Mouse (Mus musculus): Measurements from ENCODE around the gene AA986860. TPM values are rescaled to one million over a fixed set of nuclear protein-coding genes. Genes with fewer than 3 reads are reported as not detected.

AA986860 gene
- polyA plus RNA-seq, 1 experiment from 2014 or later = 1.0 TPM

DNA sequence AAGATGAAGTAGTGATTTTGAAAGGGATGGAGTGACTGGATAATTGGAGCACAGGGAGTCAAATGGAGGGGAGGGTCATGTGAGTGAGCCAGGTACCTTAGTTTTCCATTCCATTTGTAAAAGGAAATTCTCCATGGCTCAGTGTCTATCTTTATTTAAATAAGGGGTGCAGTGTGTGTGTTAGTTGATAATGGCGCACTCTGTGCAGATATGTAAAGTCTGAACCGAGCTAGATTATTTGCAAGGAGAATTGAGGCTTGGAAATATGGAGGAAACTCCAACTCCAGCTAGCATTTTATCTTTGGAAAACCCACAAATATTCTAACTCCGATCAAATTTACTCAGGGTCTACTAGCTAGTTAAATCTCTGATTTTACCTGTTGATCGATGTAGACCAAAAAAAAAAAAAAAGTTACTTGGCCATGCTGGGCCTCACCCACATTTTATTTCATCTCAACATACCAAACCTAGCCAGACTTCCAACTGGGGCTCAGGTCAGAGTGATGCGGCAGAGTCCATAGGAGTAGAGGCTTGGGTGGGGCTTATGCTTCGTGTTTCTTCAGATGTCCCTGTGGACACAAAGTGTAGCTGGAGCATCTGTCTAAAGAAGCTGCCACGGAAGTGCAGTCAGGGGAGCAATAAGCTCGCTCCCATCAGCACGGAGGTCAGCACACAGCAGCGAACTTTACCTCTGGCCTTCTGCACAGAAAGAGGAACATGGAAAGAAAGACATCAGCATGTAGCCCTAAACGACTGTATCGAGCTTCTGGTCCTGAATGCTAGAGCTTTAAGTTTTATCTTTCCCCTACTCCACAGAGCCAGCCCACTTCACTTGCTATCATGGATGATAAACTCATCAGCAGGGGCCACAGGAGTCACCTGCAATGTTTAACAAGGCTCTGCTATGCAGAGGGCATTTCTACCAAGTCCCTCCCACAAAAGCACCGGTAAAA lies 1.2 kb downstream of the AA986860 start:
- Histone ChIP-seq H3K4me1 (ENCODE audit: control insufficient read depth, insufficient read depth, low read depth, low read length) (no peaks in the 10 kb centered on the region), H3K9me3 (ENCODE audit: control insufficient read depth, low read length) (no peaks in the 10 kb centered on the region), H3K4me2 (ENCODE audit: low read length) (no peak overlapping the region), H3K9ac (ENCODE audit: low read depth, low read length) (no peak overlapping the region), H3K27me3 (replicated peaks; ENCODE audit: control insufficient read depth, insufficient read depth, low read length) (no peaks in the 10 kb centered on the region), H3K36me3 (ENCODE audit: control insufficient read depth, insufficient read depth, low read length) (no peaks in the 10 kb centered on the region), H3K27ac (ENCODE audit: low read depth, low read length) (no peak overlapping the region), H3K4me3 (ENCODE audit: low read length) (no peak overlapping the region)
- ATAC-seq = no peak
- WGBS = 88% methylated on average over 13 of the region's 13 CpGs

DNA sequence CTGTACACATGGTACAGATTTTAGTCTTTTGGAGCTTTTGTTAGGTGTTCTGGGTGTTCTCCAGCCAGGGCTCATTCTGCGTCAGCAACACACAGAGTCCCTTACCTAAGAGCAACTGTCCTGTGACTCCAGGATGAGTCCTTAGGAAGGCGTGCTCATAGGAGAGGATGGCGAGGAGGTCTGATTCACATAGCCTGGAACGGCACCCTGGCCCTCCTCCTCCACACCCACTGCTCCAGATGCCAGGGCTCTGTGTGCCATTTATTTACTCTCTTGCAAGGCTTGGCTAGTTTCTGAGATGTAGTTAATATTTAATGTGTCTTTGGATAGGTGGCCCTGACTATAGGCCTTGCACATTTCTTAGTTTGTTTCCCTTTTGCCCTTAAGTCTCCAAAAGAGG lies 1.9 kb downstream of the AA986860 start:
- Histone ChIP-seq H3K36me3 (ENCODE audit: control insufficient read depth, insufficient read depth, low read length) (no peaks in the 10 kb centered on the region), H3K4me2 (ENCODE audit: low read length) (no peak overlapping the region)
- 91% methylated on average over 4 of the region's 4 CpGs for WGBS

DNA sequence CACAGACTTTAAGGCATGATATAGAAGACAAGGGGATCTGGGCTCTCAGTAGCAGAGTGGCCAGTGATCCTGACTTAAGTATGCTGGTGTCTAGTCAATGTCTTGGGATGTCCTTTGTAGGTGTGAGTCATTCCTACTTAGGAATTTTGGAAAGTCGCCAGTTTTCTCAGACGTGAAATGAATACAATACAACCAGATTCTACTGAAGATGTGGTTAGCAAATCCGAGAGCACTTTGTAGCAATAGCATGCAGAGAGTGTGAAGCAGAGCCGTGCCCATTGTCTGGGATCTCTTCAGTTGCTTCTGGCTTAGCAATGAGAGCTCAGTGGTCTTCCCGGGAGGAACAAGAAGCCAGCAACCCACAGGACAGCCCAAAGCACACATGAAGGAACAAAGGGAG lies 2.7 kb downstream of the AA986860 start:
- Histone ChIP-seq H3K9ac (ENCODE audit: low read depth, low read length) (no peak overlapping the region), H3K9me3 (ENCODE audit: control insufficient read depth, low read length) (no peaks in the 10 kb centered on the region), H3K36me3 (ENCODE audit: control insufficient read depth, insufficient read depth, low read length) (no peaks in the 10 kb centered on the region), H3K27me3 (replicated peaks; ENCODE audit: control insufficient read depth, insufficient read depth, low read length) (no peaks in the 10 kb centered on the region), H3K27ac (ENCODE audit: low read depth, low read length) (no peak overlapping the region), H3K4me3 (ENCODE audit: low read length) (no peak overlapping the region), H3K4me1 (ENCODE audit: control insufficient read depth, insufficient read depth, low read depth, low read length) (no peaks in the 10 kb centered on the region), H3K4me2 (ENCODE audit: low read length) (no peak overlapping the region)
- no peak for ATAC-seq
- 59% methylated on average over 5 of the region's 5 CpGs for WGBS

More for the DNA sequence above, 1.9 kb downstream of the AA986860 start:
- Histone ChIP-seq H3K9me3 (ENCODE audit: control insufficient read depth, low read length) (no peaks in the 10 kb centered on the region), H3K27me3 (replicated peaks; ENCODE audit: control insufficient read depth, insufficient read depth, low read length) (no peaks in the 10 kb centered on the region), H3K4me3 (ENCODE audit: low read length) (no peak overlapping the region), H3K27ac (ENCODE audit: low read depth, low read length) (no peak overlapping the region), H3K4me1 (ENCODE audit: control insufficient read depth, insufficient read depth, low read depth, low read length) (no peaks in the 10 kb centered on the region), H3K9ac (ENCODE audit: low read depth, low read length) (no peak overlapping the region)
- ATAC-seq = no peak

DNA sequence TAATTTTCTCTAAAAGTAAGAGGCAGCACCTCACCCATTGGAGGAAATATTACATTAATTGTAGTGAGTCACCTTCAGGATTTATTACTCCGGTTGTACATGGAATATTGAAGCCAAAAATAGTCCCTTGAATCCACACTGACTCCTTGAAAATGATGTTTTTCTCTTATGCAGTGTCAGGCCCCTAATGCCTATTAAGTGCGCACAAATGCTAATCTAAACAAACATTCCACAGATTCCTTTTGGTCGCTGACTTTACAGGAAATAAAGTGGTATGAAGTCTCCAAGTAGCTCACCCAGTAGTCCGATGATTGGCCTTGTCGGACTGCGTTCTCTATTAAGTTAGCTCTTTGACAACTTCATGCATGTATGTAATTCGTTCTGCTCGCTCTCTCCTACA lies 3.1 kb downstream of the AA986860 start:
- WGBS = 79% methylated on average over 8 of the region's 8 CpGs
- ATAC-seq = no peak

DNA sequence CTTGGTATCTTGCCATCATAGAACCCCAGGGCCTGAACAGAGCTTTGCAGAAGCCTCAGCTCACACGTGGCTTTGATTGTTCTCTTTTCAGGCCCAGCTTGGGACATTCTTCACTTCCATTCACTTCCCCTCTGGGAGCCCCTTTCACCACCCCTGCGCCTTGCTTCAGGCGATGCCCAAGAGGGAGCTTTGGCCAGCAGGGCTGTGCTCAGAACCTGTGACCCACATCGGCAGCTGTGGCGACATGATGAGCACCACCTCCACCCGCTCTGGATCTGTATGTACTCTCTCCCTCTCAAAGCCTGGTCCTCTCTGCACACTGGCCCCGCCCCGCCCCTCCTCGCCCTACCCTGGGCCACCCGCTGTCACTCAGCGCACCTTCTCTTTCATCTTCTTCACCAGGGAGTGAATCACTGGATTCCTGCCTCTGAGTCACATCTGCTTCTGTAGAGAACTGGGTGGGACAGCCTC lies 5.7 kb downstream of the AA986860 start:
- H3K36me3 ChIP-seq (ENCODE audit: control insufficient read depth, insufficient read depth, low read length) = no peaks in the 10 kb centered on the region
- no peaks in the 10 kb centered on the region for H3K4me1 ChIP-seq (ENCODE audit: control insufficient read depth, insufficient read depth, low read depth, low read length)
- no peaks in the 10 kb centered on the region for H3K27me3 ChIP-seq (replicated peaks; ENCODE audit: control insufficient read depth, insufficient read depth, low read length)
- 29% methylated on average over 9 of the region's 11 CpGs for WGBS
- H3K4me2 ChIP-seq (ENCODE audit: low read length) = no peak overlapping the region
- no peak for ATAC-seq
- H3K27ac ChIP-seq (ENCODE audit: low read depth, low read length) = no peak overlapping the region
- H3K9me3 ChIP-seq (ENCODE audit: control insufficient read depth, low read length) = no peaks in the 10 kb centered on the region
- H3K9ac ChIP-seq (ENCODE audit: low read depth, low read length) = no peak overlapping the region
- no peak overlapping the region for H3K4me3 ChIP-seq (ENCODE audit: low read length)

More for the DNA sequence above, 3.1 kb downstream of the AA986860 start:
- H3K4me3 ChIP-seq (ENCODE audit: low read length) = no peak overlapping the region
- no peak overlapping the region for H3K4me2 ChIP-seq (ENCODE audit: low read length)
- H3K36me3 ChIP-seq (ENCODE audit: control insufficient read depth, insufficient read depth, low read length) = no peaks in the 10 kb centered on the region
- H3K27me3 ChIP-seq (replicated peaks; ENCODE audit: control insufficient read depth, insufficient read depth, low read length) = no peaks in the 10 kb centered on the region
- H3K27ac ChIP-seq (ENCODE audit: low read depth, low read length) = no peak overlapping the region
- H3K9ac ChIP-seq (ENCODE audit: low read depth, low read length) = no peak overlapping the region
- H3K4me1 ChIP-seq (ENCODE audit: control insufficient read depth, insufficient read depth, low read depth, low read length) = no peaks in the 10 kb centered on the region
- no peaks in the 10 kb centered on the region for H3K9me3 ChIP-seq (ENCODE audit: control insufficient read depth, low read length)

DNA sequence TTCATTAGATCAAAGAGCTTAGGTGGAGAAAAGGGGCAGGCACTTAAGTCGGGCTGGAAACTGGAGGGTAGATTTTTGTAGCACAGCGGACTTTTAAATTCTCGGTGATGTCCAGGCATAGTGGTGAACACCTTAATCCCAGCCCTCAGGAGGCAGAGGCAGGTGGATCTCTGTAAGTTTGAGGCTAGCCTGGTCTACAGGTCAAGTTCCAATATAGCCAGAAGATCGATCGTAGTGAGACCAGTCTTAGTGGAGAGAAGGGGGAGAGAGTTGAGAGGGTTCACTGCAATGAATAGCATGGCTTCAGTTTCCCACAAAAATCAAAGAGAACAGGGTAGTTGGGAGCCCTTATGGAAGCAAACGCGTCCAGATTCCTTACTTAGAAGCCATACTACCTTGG lies 6.1 kb downstream of the AA986860 start:
- WGBS = 90% methylated on average over 7 of the region's 7 CpGs
- no peak overlapping the region for H3K27ac ChIP-seq (ENCODE audit: low read depth, low read length)

DNA sequence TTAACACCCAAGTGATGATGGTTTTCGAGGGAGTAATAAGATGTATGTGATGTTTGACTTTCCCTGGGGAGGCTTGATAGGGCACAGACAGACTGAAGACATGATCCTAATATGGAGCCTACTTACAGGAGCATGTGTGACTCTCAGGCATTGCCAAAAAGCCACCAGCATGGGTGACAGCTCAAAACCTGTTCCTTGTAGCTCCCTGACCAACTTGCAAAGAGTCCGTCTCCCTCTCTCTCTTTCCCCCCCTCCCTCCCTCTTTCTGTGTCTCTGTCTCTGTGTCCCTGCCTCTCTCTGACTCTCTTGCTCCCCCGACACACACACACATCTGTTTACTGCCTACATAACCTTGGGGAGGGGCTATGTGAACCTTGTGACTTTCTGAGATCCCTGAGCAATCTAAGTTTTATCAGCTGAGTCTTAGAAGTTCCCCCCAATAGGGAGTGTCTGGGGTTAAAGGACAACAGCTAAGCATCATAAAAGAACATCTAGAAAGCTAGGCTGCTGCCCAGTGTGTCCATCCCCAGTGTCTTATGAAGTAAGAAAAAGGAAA lies 6.9 kb downstream of the AA986860 start:
- Histone ChIP-seq H3K9me3 (ENCODE audit: control insufficient read depth, low read length) (no peaks in the 10 kb centered on the region), H3K36me3 (ENCODE audit: control insufficient read depth, insufficient read depth, low read length) (no peaks in the 10 kb centered on the region), H3K27ac (ENCODE audit: low read depth, low read length) (no peak overlapping the region), H3K4me1 (ENCODE audit: control insufficient read depth, insufficient read depth, low read depth, low read length) (no peaks in the 10 kb centered on the region), H3K9ac (ENCODE audit: low read depth, low read length) (no peak overlapping the region), H3K27me3 (replicated peaks; ENCODE audit: control insufficient read depth, insufficient read depth, low read length) (no peaks in the 10 kb centered on the region), H3K4me3 (ENCODE audit: low read length) (no peak overlapping the region), H3K4me2 (ENCODE audit: low read length) (no peak overlapping the region)
- ATAC-seq = no peak
- 84% methylated on average over 3 of the region's 3 CpGs for WGBS

More for the DNA sequence above, 6.1 kb downstream of the AA986860 start:
- H3K27me3 ChIP-seq (replicated peaks; ENCODE audit: control insufficient read depth, insufficient read depth, low read length) = no peaks in the 10 kb centered on the region
- H3K9ac ChIP-seq (ENCODE audit: low read depth, low read length) = no peak overlapping the region
- no peaks in the 10 kb centered on the region for H3K4me1 ChIP-seq (ENCODE audit: control insufficient read depth, insufficient read depth, low read depth, low read length)
- no peak overlapping the region for H3K4me2 ChIP-seq (ENCODE audit: low read length)
- ATAC-seq = no peak
- H3K9me3 ChIP-seq (ENCODE audit: control insufficient read depth, low read length) = no peaks in the 10 kb centered on the region
- H3K4me3 ChIP-seq (ENCODE audit: low read length) = no peak overlapping the region
- no peaks in the 10 kb centered on the region for H3K36me3 ChIP-seq (ENCODE audit: control insufficient read depth, insufficient read depth, low read length)

DNA sequence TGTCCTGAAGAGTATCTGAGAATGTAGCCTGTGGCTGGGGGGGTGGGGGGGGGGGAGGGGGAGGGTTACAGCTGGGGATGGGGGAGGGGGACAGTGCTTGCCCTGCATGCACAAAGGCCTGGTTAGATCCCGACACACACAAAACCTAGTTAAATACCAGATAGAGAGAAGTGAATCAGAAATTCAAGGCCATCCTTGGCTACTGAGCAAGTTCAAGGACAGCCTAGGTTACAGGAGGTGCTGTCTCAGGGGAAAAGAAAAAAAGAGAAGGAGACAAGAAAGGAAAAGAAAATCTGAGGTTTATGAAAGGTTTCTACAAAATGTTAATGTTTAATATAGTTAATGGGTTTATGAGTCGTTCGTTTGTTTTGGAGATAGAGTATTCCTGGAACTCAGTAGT lies 7.9 kb downstream of the AA986860 start:
- WGBS = 86% methylated on average over 3 of the region's 3 CpGs
- Histone ChIP-seq H3K27me3 (replicated peaks; ENCODE audit: control insufficient read depth, insufficient read depth, low read length) (no peaks in the 10 kb centered on the region), H3K9me3 (ENCODE audit: control insufficient read depth, low read length) (no peaks in the 10 kb centered on the region), H3K4me2 (ENCODE audit: low read length) (no peak overlapping the region), H3K4me1 (ENCODE audit: control insufficient read depth, insufficient read depth, low read depth, low read length) (no peaks in the 10 kb centered on the region), H3K9ac (ENCODE audit: low read depth, low read length) (no peak overlapping the region), H3K36me3 (ENCODE audit: control insufficient read depth, insufficient read depth, low read length) (no peaks in the 10 kb centered on the region), H3K27ac (ENCODE audit: low read depth, low read length) (no peak overlapping the region), H3K4me3 (ENCODE audit: low read length) (no peak overlapping the region)
- no peak for ATAC-seq

DNA sequence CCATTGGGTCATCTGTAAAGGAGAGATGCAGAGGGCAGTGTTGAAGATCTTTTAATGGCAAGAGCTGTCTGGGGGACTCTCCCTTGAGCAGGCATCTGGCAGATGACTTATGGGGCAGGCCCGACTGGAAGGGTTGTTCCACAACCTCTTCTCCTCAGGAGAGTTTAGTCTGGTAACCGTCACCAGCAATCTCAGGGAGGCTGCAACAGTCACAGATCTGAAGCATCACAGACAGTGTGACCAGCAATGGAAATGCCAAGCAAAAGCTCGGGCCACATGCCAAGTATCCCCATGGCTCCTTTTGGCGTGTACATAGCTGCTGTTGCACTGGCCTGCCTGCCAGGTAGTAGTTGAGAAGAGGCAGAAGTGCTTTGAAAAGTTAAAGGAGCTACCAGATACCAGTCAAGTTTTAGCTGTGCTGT lies 8.5 kb downstream of the AA986860 start:
- Histone ChIP-seq H3K27me3 (replicated peaks; ENCODE audit: control insufficient read depth, insufficient read depth, low read length) (no peaks in the 10 kb centered on the region), H3K9ac (ENCODE audit: low read depth, low read length) (no peak overlapping the region), H3K4me2 (ENCODE audit: low read length) (no peak overlapping the region), H3K36me3 (ENCODE audit: control insufficient read depth, insufficient read depth, low read length) (no peaks in the 10 kb centered on the region), H3K27ac (ENCODE audit: low read depth, low read length) (no peak overlapping the region), H3K4me3 (ENCODE audit: low read length) (no peak overlapping the region), H3K4me1 (ENCODE audit: control insufficient read depth, insufficient read depth, low read depth, low read length) (no peaks in the 10 kb centered on the region), H3K9me3 (ENCODE audit: control insufficient read depth, low read length) (no peaks in the 10 kb centered on the region)
- ATAC-seq = no peak
- WGBS = 59% methylated on average over 4 of the region's 4 CpGs

Measured in hindbrain, embryonic 16.5 days (tissue).